Mouse (Mus musculus) heart, adult 11 months (tissue): ENCODE measurements at regions not wholly inside any gene's neighbourhood (a gene's known extent, or its start where the extent isn't known, plus 50 kb on each side); places are given as distances from the start of the nearest gene placed in this dataset.

Experiments used
- DNase-seq: peaks from one replicate; pipeline ENCODE4 v3.0.0; 2022

GRCm38 (mm10) chrX:167088930-167089329 is 120.2 kb downstream of the Tmsb4x start:
- DNase-seq, result peak; percentile 95

- peak; percentile 31 for DNase-seq
Measured at GRCm38 (mm10) chrX:167088438-167088837, 120.7 kb downstream of the Tmsb4x start.

- peak; percentile 90 for DNase-seq
Measured at GRCm38 (mm10) chrX:167080821-167081220, 128.3 kb downstream of the Tmsb4x start.

GRCm38 (mm10) chrX:167069075-167069474 is 140.0 kb downstream of the Tmsb4x start:
- DNase-seq, result peak; percentile 44

GRCm38 (mm10) chrX:167067918-167068317 is 141.2 kb downstream of the Tmsb4x start:
- DNase-seq, result peak; percentile 75

GRCm38 (mm10) chrX:167063881-167064280 is 145.2 kb downstream of the Tmsb4x start:
- DNase-seq, result peak; percentile 85

- DNase-seq, result peak; percentile 79
Measured at GRCm38 (mm10) chrX:167052456-167052855, 156.7 kb downstream of the Tmsb4x start.

GRCm38 (mm10) chrX:167050066-167050465 is 159.0 kb downstream of the Tmsb4x start:
- DNase-seq, result peak; percentile 91

- peak; percentile 90 for DNase-seq
Measured at GRCm38 (mm10) chrX:167049191-167049968, 159.7 kb downstream of the Tmsb4x start.

GRCm38 (mm10) chrX:167037971-167038370 is 171.1 kb downstream of the Tmsb4x start:
- DNase-seq, result no peak

- no peak for DNase-seq
Measured at GRCm38 (mm10) chrX:167036355-167036754, 172.8 kb downstream of the Tmsb4x start.

GRCm38 (mm10) chrX:167035639-167036038 is 173.5 kb downstream of the Tmsb4x start:
- DNase-seq, result no peak

GRCm38 (mm10) chrX:167033091-167033490 is 176.0 kb downstream of the Tmsb4x start:
- DNase-seq, result no peak

- peak; percentile 92 for DNase-seq
Measured at GRCm38 (mm10) chrX:167032586-167032985, 176.5 kb downstream of the Tmsb4x start.

- DNase-seq, result no peak
Measured at GRCm38 (mm10) chrX:167031543-167031942, 177.6 kb downstream of the Tmsb4x start.

- no peak for DNase-seq
Measured at GRCm38 (mm10) chrX:167015602-167016001, 193.5 kb downstream of the Tmsb4x start.

GRCm38 (mm10) chrX:167014322-167014721 is 194.8 kb downstream of the Tmsb4x start:
- no peak for DNase-seq

GRCm38 (mm10) chrX:167012891-167013290 is 196.2 kb downstream of the Tmsb4x start:
- no peak for DNase-seq

GRCm38 (mm10) chrX:167011977-167012542 is 197.1 kb downstream of the Tmsb4x start:
- no peak for DNase-seq

- DNase-seq, result no peak
Measured at GRCm38 (mm10) chrX:166995855-166996254, 213.3 kb downstream of the Tmsb4x start.

GRCm38 (mm10) chrX:166981003-166981402 is 228.1 kb downstream of the Tmsb4x start:
- DNase-seq, result peak; percentile 80

- DNase-seq, result no peak
Measured at GRCm38 (mm10) chrX:166980504-166980903, 228.6 kb downstream of the Tmsb4x start.

GRCm38 (mm10) chrX:166977029-166977428 is 232.1 kb downstream of the Tmsb4x start:
- DNase-seq, result no peak

- DNase-seq, result peak; percentile 94
Measured at GRCm38 (mm10) chrX:166971721-166972120, 237.4 kb downstream of the Tmsb4x start.
